Mouse (Mus musculus): ENCODE results near the gene Invs.

- TF ChIP-seq CTCF (conservative IDR thresholded peaks at IDR 0.05; ENCODE audit: low read length) = no peak
- TF ChIP-seq POU5F1 (IDR thresholded peaks at IDR 0.05; ENCODE audit: borderline replicate concordance, low read length) = no peak
- no peak for TF ChIP-seq NANOG (IDR thresholded peaks at IDR 0.05; ENCODE audit: borderline replicate concordance, low read length)
Observed at GRCm38 (mm10) chr4:48236721-48237120, 42.8 kb upstream of the Invs start.
